Mouse (Mus musculus) cerebellum, postnatal 36 days (tissue): ENCODE measurements around the gene Gm21969.

Source experiments
- DNase-seq, 2 experiments: peaks; one replicate each; pipeline ENCODE4 v3.0.0; 2021 to 2022; ENCODE audit warnings: mixed read lengths in 2 of 2

Gene Gm21969

DNA sequence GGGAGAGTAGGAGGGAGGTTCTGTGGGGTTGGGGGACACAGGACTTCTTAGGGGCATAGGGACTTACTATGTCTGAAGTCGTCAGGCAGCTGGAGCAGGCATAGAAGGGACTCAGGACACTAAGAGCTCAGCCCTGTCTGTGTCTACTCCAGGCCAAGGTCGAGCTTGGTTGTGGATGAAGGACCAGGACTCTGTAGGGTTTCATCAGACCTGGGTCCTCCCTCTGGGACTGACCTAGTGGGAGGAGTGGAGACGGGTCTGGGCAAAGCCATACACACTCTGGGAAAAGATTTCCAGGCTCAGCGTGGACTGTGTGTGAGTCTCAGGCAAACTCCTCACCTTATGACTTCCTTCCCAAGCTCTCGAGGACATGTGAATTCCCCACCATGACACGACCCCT lies 16.8 kb downstream of the Gm21969 start:
- no peak for DNase-seq

DNA sequence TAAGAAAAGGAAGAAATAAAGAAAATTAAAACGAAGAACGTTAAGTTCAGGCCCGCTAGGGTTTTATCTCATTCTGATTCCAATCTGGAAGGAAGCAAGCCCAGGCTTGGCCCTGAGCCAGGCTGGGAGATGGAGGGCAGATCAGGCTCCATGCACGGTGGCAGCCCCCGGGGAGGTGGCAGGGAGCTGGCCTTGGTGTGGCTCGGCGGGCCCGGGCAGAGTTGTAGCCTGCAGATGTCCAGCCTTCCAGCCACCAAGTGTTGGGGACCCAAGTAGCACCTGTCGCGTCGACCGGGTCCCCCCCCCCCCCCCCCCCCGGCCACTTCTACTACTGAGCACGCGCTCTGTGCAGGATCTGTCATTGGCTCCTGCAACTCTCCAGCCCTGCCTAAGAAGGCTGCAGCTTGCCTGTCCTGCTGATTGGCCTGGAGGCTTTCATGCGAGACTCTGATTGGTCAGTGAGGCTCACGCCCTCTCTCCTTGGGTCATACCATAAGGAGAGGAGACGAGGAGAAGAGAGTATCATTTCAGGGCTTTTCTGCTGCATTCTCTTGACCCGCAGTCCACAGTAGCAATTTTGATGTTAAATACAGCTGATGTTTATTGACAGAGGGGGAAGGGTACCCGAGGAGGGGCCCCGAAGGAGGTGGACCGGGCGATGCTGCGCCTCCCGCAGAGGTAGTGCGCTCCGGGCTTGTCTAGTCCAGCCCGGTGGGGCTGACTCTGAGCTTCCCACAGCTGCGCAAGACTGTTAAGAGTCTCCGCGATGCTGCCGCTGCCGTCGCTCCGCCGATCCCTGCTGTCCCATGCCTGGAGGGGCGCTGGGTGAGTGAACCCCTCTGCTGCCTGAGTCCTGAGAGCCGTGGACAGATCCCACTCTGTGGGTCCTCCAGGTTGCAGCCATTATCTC lies 19.6 kb downstream of the Gm21969 start, which contains the start of gene Aldh4a1:
TSS of gene Aldh4a1 (plus strand) at position 494 of the 910 bp plus-strand sequence.
- DNase-seq, result peak; percentile 87

DNA sequence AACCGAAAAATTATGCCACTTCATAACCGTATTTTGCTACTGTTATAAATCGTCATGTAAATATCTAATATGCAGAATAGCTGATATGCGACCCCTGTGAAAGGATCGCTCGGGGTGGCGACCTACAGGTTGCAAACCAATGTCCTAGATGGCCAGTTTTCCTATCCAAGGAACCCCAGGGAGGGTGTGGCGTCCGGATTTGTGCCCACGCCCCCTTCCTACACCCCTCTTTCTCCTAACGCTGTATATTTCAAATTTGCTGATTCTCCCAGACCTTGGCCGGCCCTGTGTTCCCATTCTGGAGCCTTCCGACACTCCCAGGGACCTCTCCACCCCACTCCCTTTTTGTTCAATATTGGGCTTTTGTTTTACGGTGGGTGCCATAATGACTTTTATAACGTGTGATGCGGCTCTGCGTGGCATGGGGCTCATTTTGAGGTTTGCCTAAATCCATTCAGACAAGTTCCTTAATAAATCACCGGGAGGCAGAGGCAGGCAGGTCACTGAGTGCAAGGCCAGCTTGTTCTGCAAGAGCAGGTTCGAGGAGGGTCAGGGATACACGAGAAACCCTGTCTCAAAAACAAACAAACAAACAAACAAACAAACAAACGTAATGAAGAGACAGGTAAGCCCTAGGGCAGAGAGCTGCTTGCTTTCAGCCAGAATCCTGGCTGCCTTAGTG lies 20.6 kb downstream of the Gm21969 start:
- no peak for DNase-seq

DNA sequence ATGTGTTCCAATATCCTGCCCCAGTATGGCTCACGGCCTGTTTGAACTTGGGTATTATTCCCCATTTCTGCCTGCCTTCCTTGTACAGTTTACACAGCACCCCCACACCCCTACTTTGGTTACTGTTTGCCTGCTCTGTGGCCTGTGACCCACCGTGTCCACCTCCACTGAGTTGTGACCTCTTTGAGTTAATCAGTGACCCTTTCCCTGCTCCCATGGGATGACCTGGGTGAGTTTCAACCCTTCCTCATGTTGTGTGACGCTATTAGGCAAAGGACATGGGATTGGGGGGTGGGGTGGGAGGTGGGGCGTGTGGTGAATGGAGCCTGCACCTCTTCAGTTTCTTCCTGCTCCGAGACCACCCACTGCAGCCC lies 21.1 kb downstream of the Gm21969 start:
- no peak for DNase-seq

DNA sequence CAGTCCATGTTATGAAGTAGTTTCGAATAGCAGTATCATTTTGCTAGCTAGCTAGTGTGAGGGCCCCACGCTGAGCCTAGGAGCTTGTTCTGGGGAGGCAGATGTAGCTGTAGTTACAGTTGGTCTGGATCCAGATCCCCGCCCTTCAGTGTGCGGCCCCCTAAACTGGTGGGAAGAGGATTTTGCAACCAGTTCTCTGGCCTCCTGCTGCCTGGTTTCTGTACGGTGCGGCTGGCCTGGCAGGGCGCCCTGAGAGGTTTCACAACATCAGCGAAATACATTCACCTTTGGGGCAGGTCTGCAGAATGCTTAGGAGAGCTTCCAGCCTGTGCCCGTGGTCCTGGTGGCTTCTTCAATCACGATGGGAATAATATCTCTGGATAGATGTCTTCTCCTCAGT lies 21.7 kb downstream of the Gm21969 start:
- DNase-seq, result peak in 1 of 2 experiments; percentile 21

DNA sequence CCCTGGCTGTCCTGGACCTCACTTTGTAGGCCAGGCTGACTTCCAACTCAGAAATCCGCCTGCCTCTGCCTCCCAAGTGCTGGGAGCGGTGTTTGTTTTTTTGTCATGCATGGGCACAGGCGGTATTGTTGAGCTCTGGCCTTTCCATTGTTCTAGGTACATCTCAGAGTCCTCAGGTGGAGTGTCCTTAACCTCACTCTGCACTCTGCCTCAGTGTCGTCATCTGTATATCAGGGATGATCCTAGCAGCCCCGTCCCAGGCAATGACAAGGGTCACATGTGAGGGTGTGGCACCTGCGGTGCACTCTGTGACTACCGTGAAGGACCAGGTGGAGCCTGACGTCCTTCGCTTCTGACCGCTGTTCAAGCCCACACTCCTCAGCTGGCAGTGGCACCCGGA lies 24.4 kb downstream of the Gm21969 start:
- no peak for DNase-seq

DNA sequence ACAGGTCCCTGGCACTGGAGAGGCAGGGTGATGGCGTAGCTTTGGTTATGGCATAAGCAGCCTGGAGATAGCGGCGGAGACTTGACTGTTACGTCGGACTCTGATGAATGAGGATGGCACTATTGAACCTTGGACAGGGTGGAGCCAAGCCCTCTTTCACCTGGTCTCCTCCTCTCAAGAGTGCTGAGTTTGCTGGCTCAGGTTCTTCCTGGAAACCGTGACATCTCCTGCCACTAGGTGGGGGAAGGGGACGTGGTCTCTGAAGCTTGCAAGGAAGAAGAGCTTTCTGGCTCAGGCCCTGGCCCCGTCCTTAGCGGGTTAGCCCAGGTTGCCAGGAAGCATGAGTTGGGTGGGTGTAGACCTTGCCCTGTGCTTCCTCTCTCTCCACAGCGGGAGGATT lies 27.2 kb downstream of the Gm21969 start:
- no peak for DNase-seq

DNA sequence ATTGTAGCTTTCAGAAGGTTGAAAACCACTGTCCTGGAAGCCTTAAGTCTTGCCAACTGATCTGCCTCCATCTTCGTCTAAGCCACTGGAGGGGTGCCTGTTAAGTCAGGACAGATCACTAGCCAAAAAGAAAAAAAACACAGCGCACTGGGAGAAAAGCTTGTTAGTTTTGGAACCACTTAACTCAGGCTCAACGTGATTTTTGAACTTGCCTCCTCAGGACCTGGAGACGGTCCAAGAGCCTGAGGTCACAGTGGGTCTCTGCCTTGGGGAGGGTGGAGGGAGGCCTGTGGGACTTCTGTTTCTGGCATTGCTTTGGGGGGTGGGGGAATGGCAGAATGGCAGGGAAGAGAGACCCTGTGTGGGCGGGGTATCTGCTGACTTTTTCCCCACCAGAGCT lies 28.2 kb downstream of the Gm21969 start:
- DNase-seq, result no peak

DNA sequence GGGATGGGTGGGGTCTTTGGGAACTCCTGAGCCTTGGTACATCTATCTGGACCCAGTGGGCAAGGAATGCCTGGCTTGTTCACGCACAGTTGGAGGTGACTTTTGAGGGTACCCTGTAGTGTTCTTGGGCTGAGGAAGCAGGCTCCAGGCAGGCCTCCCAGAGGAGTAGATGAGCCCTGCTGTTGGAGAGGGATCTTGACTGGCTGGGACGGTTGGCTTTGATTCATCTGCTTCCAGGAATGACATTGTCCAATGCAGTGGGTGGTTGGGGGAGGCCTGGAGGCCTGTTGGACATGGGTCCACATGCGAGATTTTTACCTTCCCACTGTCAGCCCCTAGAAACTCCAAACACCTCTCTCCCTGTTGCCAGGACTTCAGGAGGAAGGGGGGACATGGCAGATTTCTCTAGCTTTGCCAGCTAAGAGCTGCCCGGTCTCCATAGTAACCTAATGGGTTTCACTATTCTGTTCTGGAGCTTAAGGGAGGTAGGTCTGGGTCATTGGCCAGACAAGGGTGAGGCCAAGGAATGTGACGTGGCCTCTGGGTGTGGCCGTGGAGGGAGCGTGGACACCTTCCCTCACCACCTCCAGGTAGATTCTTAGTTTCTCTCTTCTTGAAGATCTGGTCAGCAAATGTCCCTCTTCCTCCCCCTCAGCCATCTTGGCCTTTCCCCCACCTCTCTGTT lies 28.7 kb downstream of the Gm21969 start:
- DNase-seq, result no peak

DNA sequence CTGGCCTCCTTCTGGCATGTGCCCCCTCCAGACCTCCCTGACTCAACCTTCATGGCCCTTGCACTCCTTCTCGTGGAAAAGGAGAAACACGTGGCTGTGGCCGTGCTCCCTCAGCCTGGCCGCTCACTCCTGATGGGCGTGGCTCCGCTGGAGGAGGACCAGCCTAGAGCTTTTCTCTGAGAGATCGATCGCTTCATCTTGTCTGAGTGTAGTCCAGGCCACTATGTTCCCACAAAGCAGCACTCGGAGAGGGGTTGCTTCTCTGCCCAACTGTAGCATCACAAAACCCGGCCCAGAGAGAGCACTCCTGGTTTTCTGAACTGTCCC lies 29.2 kb downstream of the Gm21969 start:
- no peak for DNase-seq

DNA sequence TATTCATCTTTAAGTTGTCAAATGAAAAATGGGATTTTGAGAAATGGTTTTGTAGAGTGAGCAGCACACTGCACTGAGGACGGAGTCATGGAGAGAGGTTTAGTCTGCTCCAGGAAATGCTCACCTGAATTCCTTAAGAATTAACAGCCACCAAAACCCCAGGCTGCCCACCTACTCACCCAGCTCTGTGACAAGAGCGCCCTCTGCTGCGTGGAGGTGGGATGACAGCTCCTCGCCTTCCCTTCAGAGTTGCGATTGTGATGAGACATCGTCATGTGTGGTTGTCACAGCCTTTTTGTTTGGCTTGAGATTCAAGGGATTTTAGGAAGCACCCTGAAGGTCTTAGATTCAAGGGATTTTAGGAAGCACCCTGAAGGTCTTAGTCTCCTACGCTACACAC lies 33.4 kb downstream of the Gm21969 start:
- DNase-seq, result peak; percentile 80 to 81

DNA sequence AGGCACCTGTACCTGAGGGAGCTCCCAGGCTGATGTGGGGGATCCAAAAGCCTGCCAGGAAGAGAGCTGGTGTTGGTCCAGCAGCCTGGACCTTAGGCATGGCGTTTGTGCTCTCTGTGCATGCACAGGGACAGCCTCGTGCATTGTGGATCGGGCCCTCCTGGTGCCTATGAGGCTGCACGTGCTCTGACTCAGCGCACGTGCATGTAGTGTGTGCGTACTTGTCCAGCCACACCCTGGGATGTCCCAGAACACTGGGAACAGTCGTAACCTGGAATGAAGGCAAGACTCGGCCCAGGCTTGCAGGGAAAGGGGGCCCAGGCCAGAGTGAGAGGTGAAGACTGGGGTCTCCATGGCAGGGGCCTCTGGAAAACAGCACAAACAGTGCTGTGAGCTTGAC lies 34.9 kb downstream of the Gm21969 start:
- no peak for DNase-seq

DNA sequence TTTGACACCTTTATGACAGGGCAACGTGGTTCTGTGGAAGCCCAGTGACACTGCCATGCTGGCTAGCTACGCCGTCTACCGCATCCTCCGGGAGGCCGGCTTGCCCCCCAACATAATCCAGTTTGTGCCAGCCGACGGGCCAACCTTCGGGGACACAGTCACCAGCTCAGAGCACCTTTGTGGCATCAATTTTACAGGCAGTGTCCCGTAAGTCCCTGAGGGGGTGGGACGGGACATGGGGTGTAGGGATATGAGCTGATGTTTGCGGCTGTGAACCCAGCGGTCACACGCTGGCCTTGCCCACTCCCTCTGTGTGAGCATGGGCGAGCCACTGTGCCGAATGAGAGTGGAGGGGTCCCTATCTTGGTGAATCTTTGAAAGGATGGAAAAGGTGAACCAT lies 35.4 kb downstream of the Gm21969 start:
- no peak for DNase-seq

DNA sequence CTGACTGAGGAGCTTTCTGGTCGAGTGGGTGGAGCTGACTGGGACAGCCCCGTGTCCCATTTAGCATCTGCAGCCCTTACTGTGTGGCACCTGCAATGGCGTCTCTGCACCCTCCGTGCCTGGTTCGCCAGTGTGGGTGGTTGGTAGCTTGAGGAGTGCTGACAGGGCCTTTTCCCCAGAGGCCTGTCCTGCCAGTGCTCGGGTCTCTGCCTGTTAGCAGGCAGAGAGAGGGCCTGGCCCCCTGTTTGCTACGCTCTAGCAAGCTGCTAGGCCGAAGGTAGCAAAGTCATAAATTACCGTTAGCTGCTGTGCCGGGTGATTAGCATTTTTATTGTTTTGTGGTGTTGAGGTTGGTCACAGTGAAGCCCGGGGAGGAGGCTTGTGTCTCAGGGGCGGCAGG lies 36.8 kb downstream of the Gm21969 start:
- DNase-seq, result no peak

DNA sequence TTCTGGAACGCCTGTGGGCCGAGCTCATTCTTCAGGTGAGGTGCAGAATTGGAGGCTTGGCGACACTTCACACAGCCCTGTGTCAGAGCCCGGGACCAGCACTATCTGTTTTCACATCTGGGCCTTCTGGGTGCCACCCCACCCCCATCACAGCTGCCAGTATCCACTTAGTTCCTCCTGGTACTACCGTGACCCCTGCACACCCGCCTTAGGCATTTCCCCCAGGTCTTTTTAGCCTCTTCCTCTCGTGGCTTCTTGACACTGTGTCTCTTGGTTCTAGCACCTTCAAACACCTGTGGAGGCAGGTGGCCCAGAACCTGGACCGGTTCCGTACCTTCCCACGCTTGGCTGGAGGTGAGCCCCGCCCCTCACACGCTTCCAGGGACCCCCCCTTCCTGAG lies 37.3 kb downstream of the Gm21969 start:
- no peak for DNase-seq

DNA sequence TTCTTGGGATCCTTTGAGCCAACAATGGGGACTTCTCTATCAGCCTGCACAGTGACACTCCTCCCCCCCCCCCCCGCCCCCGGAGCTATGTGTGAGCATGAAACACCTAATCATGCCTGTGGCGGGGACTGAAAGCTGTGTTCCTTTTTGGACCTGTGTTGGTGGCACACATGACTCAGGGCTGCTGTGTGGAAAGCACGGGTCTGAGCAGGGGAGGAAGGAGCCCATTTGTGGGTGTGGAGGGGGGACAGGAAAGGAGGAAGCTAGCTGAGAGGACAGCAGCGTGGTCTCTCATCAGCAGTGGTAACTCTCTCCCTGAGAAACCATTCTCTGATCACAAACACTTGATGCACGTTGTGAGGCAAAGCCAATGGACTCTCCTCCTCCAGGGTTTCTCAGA lies 37.8 kb downstream of the Gm21969 start:
- DNase-seq, result no peak

DNA sequence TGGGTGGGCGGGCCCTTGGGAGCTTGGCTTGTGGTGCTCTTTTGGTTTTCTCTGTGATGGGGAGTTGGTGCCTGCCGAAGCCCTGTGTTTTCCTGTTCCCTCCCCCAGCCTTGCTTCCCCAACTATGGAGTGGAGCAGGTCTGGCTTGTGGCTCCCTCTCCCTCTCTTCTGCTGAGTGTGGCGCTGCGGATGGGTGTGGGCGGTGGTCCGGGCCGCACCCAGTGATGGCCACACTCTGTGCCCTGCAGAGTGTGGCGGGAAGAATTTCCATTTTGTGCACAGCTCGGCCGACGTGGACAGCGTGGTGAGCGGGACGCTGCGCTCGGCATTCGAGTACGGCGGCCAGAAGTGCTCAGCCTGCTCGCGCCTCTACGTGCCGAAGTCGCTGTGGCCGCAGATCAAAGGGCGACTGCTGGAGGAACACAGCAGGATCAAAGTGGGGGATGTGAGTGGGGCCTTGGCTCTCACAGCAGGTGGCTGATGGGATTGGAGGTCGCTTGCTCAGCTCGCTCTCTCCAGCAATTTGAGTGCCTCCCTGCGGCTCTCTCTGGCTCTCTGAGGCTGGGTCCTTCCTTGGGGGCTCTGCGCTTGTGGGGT lies 38.9 kb downstream of the Gm21969 start:
- DNase-seq, result no peak

DNA sequence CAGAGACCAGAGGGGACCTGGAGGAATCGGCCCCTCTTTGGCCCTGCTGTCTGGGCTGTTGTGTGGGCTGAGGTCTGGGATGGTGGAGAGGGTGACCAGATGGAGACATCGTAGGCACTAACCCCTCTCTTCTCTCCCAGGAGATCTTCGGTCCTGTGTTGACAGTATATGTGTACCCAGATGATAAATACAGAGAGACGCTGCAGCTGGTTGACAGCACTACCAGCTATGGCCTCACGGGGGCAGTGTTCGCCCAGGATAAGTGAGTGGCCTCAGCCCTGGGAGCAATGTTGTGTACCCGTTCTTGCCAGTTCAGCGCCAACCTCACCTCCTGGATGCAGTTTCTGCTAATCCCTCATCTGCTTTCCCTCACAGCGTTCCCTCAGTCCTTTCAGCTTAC lies 41.0 kb downstream of the Gm21969 start:
- peak; percentile 82 to 85 for DNase-seq

DNA sequence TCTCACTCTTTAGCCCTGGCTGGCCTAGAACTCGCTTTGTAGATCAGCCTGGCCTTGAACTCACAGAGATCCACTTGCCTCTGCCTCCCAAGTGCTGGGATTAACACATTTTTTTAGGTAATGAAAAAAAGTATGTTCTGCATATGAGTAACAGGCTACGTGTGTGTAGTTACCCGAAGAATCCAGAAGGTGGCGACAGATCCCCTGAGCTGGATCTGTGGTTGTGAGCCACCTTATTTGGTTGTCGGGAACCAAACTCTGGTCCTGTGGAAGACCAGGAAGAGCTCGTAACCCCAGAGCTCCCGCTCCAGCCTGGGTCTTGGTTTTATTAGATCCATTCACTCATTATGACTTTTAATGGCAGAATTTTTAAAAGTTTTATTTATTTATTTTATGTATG lies 43.9 kb downstream of the Gm21969 start:
- DNase-seq, result no peak

DNA sequence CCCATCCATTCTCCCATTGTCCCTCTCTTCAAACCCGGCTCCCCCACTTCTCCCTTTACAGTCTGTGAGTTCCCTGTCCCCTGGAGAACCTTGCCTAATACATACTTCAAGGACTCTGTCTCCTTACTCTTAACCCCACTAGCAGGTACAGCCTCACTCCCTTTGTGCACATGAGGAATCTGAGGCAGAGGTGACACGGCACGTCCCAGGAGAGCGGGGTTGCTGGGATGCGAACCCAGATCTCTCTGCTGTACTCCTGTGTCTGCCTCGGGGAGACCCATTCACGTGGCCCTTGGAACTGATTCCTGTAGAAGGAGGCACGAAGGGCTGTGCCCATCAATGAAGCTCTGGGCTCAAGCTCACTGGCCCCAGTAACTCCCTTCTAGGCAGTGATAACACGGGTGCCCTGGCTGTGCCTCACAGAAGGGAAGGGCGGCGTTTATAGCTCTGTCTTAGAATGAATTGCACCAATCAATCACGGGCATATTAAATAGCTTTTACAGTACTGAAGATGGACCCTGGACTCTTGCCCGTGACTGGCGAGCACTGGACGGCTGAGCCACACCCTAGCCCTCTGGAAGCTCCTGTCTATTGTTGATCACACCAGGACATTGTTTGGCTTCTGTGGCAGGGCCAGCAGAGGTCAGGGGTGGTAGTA lies 47.2 kb downstream of the Gm21969 start:
- no peak for DNase-seq

DNA sequence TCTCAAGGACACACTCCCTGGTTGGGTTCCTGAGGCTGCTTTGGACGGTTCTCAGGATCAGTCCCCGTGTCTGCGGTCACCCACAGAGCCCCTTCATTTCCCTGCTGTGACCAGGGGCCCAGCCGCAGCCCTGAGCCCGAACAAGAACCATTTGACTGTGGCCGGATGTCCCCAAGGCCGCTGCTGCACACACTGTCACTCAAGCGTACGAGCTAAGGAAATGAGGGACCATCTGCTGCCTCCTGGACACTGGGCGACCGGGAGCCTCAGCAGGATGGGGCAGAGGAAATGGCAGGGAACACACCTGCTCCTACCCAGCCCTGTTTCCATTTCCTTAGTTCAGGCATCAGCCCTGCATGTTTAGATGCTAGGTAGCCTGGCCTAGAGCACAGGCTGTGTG lies 47.9 kb downstream of the Gm21969 start:
- no peak for DNase-seq

DNA sequence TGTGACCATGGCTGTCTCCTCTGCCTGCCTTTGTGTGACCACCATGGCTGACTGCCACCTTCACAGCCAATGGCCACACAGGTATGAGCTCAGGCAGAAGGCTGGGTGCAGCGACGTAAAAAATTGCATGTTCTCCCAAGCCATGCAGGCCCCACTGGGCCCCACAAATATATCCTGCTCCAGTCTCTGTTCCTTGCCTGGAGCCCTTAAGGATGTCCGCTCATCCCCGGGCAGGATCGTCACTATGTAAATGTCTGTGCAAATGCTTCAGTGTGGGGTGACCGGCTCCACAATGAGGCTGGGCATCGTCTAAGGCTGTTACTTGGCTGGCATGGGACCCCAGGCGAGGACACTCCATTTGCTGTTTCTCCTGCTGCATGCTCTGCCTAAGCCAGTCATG lies 50.3 kb downstream of the Gm21969 start, which contains the start of gene Tas1r2:
TSS of gene Tas1r2 (plus strand) at position 301 of the 400 bp plus-strand sequence.
- no peak for DNase-seq

DNA sequence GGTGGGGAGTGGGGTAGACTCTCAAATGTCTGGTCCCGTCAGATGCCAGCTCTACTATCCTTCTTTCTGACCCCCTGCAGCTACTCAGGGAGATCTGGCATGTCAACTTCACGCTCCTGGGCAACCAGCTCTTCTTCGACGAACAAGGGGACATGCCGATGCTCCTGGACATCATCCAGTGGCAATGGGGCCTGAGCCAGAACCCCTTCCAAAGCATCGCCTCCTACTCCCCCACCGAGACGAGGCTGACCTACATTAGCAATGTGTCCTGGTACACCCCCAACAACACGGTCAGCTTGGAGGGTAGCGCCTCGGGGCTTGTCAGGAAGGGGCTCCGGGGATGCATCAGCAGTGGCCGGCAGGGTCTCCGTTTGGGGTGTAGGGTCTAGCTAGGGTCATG lies 58.9 kb downstream of the Gm21969 start:
- no peak for DNase-seq
